Mouse (Mus musculus) hindbrain, embryonic 10.5 days (tissue): ENCODE measurements at regions not wholly inside any gene's neighbourhood (a gene's known extent, or its start where the extent isn't known, plus 50 kb on each side); places are given as distances from the start of the nearest gene placed in this dataset.
A peak's percentile ranks its signal among the peaks of the same experiment; 100 is the strongest.

Experiments used
- DNase-seq: peaks from one replicate; pipeline ENCODE4 v3.0.0-alpha.2; 2017; ENCODE audit warnings: low spot score
- H3K27ac ChIP-seq: fragments of 300-500 bp; sonication (generic); 2 replicates; pipeline ENCODE4 v1.5.1; 2016; ENCODE audit warnings: mild to moderate bottlenecking, moderate library complexity
- H3K27me3 ChIP-seq: fragments of 300-500 bp; sonication (generic); 2 replicates; pipeline ENCODE4 v1.6.1; 2016; ENCODE audit warnings: mild to moderate bottlenecking; ENCODE audit not compliant: poor library complexity, insufficient read depth, severe bottlenecking
- H3K36me3 ChIP-seq: fragments of 300-500 bp; sonication (generic); 2 replicates; pipeline ENCODE4 v1.6.1; 2016; ENCODE audit warnings: mild to moderate bottlenecking, moderate library complexity
- H3K4me1 ChIP-seq: fragments of 300-500 bp; sonication (generic); replicated peaks from 2 replicates; pipeline ENCODE4 v1.6.1; 2016; ENCODE audit warnings: mild to moderate bottlenecking
- H3K4me3 ChIP-seq: fragments of 300-500 bp; sonication (generic); 2 replicates; pipeline ENCODE4 v1.5.1; 2016; ENCODE audit warnings: mild to moderate bottlenecking, moderate library complexity
- H3K9me3 ChIP-seq: fragments of 300-500 bp; sonication (generic); 2 replicates; pipeline ENCODE4 v1.6.1; 2016; ENCODE audit warnings: mild to moderate bottlenecking, moderate library complexity
- WGBS: fragments of 180-500 bp; shearing (Covaris S2); methylation state at CpG from one replicate; pipeline ENCODE4 v1.1.7; 2016; 5-methylcytosine and 5-hydroxymethylcytosine counted together

DNA sequence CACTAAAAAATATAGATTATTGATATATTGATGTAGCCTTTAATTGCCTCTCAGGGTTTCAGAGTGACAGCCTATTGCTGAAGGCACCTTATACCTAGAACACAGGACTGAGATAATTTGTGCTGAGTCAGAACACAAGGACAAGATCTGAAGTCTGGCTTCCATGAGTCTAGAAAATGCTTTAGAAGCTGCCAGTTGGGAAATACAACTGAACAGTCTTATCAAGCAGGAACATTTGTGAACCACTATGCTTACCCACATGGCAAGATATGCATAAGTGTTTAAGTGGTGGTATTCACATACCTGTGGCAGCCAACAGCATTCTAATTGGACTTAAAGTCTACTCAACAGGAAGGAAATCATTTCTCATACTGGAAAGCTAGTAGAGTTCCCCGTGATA is 202.1 kb upstream of the Tpm3-rs7 start:
- Histone ChIP-seq H3K27me3 (no peaks in the 10 kb centered on the region), H3K36me3 (no peaks in the 10 kb centered on the region), H3K9me3 (no peaks in the 10 kb centered on the region), H3K4me3 (no peak overlapping the region), H3K27ac (no peak overlapping the region), H3K4me1 (no peaks in the 10 kb centered on the region)
- no peak for DNase-seq
- WGBS, result 93% methylated on average over 1 of the region's 1 CpGs

- 88% methylated on average over 2 of the region's 2 CpGs for WGBS
- no peaks in the 10 kb centered on the region for H3K36me3 ChIP-seq
- no peaks in the 10 kb centered on the region for H3K27me3 ChIP-seq
- no peaks in the 10 kb centered on the region for H3K4me1 ChIP-seq
- H3K27ac ChIP-seq, result no peak overlapping the region
- H3K4me3 ChIP-seq, result no peak overlapping the region
- H3K9me3 ChIP-seq, result no peaks in the 10 kb centered on the region
- DNase-seq, result no peak
Observed at GRCm38 (mm10) chr14:113138823-113139222, 175.6 kb upstream of the Tpm3-rs7 start.

GRCm38 (mm10) chr14:113168584-113168983 is 145.8 kb upstream of the Tpm3-rs7 start:
- no peak for DNase-seq
- Histone ChIP-seq H3K27ac (no peak overlapping the region), H3K4me3 (no peak overlapping the region), H3K4me1 (no peaks in the 10 kb centered on the region), H3K27me3 (no peaks in the 10 kb centered on the region), H3K36me3 (no peaks in the 10 kb centered on the region), H3K9me3 (no peaks in the 10 kb centered on the region)
- WGBS, result 88% methylated on average over 2 of the region's 2 CpGs

DNA sequence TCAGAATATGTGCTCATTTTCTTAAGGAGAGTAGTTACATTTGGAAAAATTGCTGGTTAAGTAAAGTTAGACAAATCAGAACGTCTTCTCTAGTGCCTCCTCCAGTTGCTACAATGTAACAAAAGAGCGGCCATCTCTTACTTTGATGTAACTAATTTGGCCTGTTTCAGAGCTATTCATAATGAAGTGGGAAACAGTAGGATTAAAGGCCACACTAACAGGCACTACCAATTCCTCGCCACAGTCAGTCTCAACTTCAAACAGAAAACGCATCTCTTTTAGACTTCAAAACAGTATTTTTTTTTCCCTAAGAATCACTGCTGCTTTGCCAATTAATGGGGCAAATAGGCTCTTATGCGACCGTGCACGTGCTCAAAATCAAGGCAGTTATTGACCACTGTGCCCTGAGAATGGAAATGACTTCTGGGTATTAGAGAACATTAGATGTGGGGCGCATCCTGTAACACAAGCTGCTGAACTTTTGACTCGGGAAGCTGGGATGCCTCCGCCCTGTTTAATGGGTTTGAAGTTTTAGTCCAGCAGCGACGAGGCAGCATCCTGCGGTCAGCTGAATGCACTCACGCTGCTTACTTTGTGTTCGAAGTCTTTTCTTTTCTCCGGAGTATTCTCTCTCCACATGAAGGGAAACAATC is 131.9 kb upstream of the Tpm3-rs7 start:
- DNase-seq, result peak; percentile 16
- H3K4me3 ChIP-seq, result 0 out of 2 replicates have a peak overlapping the region, but pooled peaks have one; percentile 9

DNA sequence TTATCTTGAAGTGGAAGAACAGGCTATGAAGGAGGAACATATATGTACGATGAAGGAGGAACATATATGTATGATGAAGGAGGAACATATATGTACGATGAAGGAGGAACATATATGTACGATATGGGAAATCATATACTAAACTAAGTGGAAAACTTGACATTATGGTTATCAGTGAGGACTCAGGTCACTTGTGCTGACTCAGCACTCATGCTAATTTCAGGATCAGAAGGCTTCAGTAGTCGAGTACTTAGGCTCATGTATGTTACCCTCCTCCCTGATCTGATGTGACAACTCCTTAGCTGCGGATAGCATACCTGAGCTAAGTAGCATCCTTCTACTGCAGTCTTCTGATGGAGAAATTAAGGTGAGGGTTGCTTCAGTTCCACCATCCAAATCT is 102.4 kb upstream of the Tpm3-rs7 start:
- Histone ChIP-seq H3K9me3 (no peaks in the 10 kb centered on the region), H3K36me3 (no peaks in the 10 kb centered on the region), H3K4me3 (no peak overlapping the region), H3K4me1 (no peaks in the 10 kb centered on the region), H3K27ac (no peak overlapping the region), H3K27me3 (no peaks in the 10 kb centered on the region)
- DNase-seq, result no peak
- WGBS, result 88% methylated on average over 5 of the region's 5 CpGs

More for the DNA sequence above, 131.9 kb upstream of the Tpm3-rs7 start:
- H3K27ac ChIP-seq, result no peak overlapping the region
- H3K4me1 ChIP-seq, result peaks cover 8% of the 10 kb centered on the region; the same call in 1 of the 2 replicates
- H3K27me3 ChIP-seq, result no peaks in the 10 kb centered on the region
- no peaks in the 10 kb centered on the region for H3K36me3 ChIP-seq
- no peaks in the 10 kb centered on the region for H3K9me3 ChIP-seq
- WGBS, result 21% methylated on average over 16 of the region's 16 CpGs
